Mouse (Mus musculus) midbrain, postnatal 0 days (tissue): Measurements from ENCODE around the gene Nol12. TPM values are rescaled to one million over a fixed set of nuclear protein-coding genes. Genes with fewer than 3 reads are reported as not detected.

Experiments
- ATAC-seq: fragments of 200-750 bp; cut with Nextera tagmentation; 2 replicates; pipeline ENCODE4 v1.8.0; 2017; ENCODE audit warnings: moderate number of reproducible peaks, mild to moderate bottlenecking, moderate TSS enrichment, moderate library complexity; ENCODE audit not compliant: low FRiP score
- DNase-seq: peaks from one replicate; pipeline ENCODE4 v3.0.0-alpha.2; 2015; ENCODE audit warnings: low spot score
- H3K27ac ChIP-seq: fragments of 300-500 bp; sonication (generic); 2 replicates; pipeline ENCODE4 v1.5.1; 2014; ENCODE audit warnings: low read depth, mild to moderate bottlenecking, low read length, mixed read lengths
- H3K27me3 ChIP-seq: fragments of 300-500 bp; sonication (generic); 2 replicates; pipeline ENCODE4 v1.6.1; 2014; ENCODE audit warnings: low read length, control low read depth, mixed read lengths; ENCODE audit not compliant: insufficient read depth
- H3K36me3 ChIP-seq: fragments of 300-500 bp; sonication (generic); 2 replicates; pipeline ENCODE4 v1.6.1; 2014; ENCODE audit warnings: low read length, control low read depth, mixed read lengths; ENCODE audit not compliant: insufficient read depth
- H3K4me1 ChIP-seq: fragments of 300-500 bp; sonication (generic); 2 replicates; pipeline ENCODE4 v1.6.1; 2014; ENCODE audit warnings: mild to moderate bottlenecking, control low read depth, antibody characterized with exemption, low read length, mixed read lengths; ENCODE audit not compliant: insufficient read depth
- H3K4me2 ChIP-seq: fragments of 300-500 bp; sonication (generic); 2 replicates; pipeline ENCODE4 v1.6.1; 2014; ENCODE audit warnings: low read depth, mild to moderate bottlenecking, low read length, mixed read lengths; ENCODE audit not compliant: poor library complexity, severe bottlenecking
- H3K4me3 ChIP-seq: fragments of 300-500 bp; sonication (generic); 2 replicates; pipeline ENCODE4 v1.5.1; 2014; ENCODE audit warnings: low read depth, mild to moderate bottlenecking, low read length, moderate library complexity
- H3K9ac ChIP-seq: fragments of 300-500 bp; sonication (generic); replicated peaks from 2 replicates; pipeline ENCODE4 v1.6.1; 2014; ENCODE audit warnings: mild to moderate bottlenecking, low read length, moderate library complexity, mixed read lengths; ENCODE audit not compliant: poor library complexity, severe bottlenecking
- H3K9me3 ChIP-seq: fragments of 300-500 bp; sonication (generic); 2 replicates; pipeline ENCODE4 v1.6.1; 2016; ENCODE audit warnings: low read length, control low read depth
- CTCF ChIP-seq: IDR thresholded peaks from 2 replicates; pipeline ENCODE4 v1.5.1; 2016; ENCODE audit warnings: antibody characterized with exemption, mild to moderate bottlenecking
- WGBS: fragments of 180-500 bp; shearing (Covaris S2); extraction: QIAGEN DNeasy Blood & Tissue Kit; methylation state at CpG from one replicate; pipeline ENCODE4 v1.1.7; 2014; 5-methylcytosine and 5-hydroxymethylcytosine counted together
- polyA plus RNA-seq: library from polyadenylated mRNA; unstranded; fragments of >200 nt; fragmentation: Nextera tagmentation; extraction: Ambion mirVana; gene quantifications from 2 replicates; pipeline ENCODE4 v1.2.1, GENCODE M21; 2015
- total RNA-seq: library from RNA; depleted of rRNA; stranded (reverse); fragments of >200 nt; gene quantifications from 2 replicates; pipeline ENCODE4 v1.2.3, GENCODE M21; 2014

Gene Nol12
- total and polyA plus RNA-seq, 2 experiments from 2014 or later = 8.1 to 64.0 TPM

DNA sequence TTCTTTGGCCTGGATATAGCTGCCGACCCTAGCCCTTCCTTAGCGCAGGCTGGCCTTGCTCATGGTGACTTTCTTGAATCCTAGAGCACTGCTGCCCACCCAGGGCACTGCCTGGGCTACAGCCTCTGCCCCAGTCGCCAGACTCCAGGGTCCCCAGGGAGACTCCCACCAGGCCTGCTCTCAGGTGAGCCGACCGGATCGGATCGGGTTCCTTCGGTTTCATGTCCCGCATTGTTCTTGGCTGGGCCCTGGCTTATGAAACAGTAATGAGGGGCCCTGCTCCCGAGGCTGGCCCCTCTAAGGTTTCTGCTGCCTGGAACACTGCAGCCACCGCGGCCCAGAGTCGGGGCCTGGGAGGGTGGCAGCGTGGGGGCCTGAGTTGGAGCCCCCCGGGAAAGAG, 22.3 kb downstream of the Nol12 start:
- Histone ChIP-seq H3K27ac (no peak overlapping the region), H3K9me3 (no peaks in the 10 kb centered on the region), H3K4me3 (no peak overlapping the region), H3K4me1 (no peaks in the 10 kb centered on the region), H3K27me3 (no peaks in the 10 kb centered on the region), H3K36me3 (peaks cover 42% of the 10 kb centered on the region), H3K9ac (no peak overlapping the region), H3K4me2 (no peak overlapping the region)
- DNase-seq = no peak
- no peak for TF ChIP-seq CTCF
- 80% methylated on average over 15 of the region's 15 CpGs for WGBS
- no peak for ATAC-seq

DNA sequence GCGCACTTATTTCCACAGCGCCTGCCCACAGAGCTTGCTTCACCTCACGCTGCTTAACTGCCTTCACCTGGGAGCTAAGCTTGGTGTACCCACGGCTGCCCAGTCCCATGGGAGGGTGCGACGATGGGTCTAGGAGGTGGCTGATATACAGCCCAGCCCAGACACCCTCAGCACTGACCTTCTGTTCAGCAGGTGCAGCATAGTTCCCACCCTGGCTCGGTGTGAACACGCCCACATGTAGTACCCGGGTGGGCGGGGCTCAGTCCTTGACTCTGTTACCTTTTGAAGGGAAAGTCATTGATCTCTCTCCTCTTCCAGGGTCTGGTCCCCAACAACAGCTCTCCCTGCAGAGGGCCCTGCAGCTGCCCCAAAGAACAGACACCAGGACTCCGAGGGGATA, 24.8 kb downstream of the Nol12 start:
- no peak for DNase-seq
- peaks cover 44% of the 10 kb centered on the region for H3K36me3 ChIP-seq
- no peaks in the 10 kb centered on the region for H3K4me1 ChIP-seq
- no peak overlapping the region for H3K27ac ChIP-seq
- TF ChIP-seq CTCF = no peak
- no peak for ATAC-seq
- H3K4me2 ChIP-seq = no peak overlapping the region
- no peak overlapping the region for H3K4me3 ChIP-seq
- WGBS = 94% methylated on average over 11 of the region's 11 CpGs
- no peaks in the 10 kb centered on the region for H3K9me3 ChIP-seq
- H3K9ac ChIP-seq = no peak overlapping the region
- no peaks in the 10 kb centered on the region for H3K27me3 ChIP-seq

DNA sequence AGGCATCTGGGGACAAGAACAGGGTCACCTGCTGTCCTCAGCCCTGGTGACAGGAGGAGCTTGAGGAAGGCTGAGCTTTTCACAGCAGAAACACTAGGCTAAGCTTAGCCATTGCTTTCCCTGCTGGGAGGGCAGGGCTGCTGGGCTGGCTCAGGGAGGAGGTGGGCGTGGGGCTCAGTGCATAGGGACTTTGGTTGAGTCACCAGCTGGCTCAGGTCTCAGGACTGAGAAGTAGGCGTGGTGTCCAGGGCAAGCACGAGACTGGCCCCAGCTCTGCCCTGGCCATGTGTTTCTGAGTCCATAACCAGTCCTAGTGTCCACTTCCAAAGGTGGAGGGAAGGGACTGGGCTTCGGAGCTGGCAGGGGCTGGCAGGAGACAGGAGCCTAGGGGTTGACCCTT, 25.4 kb downstream of the Nol12 start:
- H3K9me3 ChIP-seq = no peaks in the 10 kb centered on the region
- H3K4me3 ChIP-seq = no peak overlapping the region
- WGBS = 92% methylated on average over 4 of the region's 4 CpGs
- no peaks in the 10 kb centered on the region for H3K27me3 ChIP-seq
- no peak overlapping the region for H3K27ac ChIP-seq
- no peak overlapping the region for H3K9ac ChIP-seq
- DNase-seq (no peak), ATAC-seq (no peak)
- no peak overlapping the region for H3K4me2 ChIP-seq
- peaks cover 47% of the 10 kb centered on the region for H3K36me3 ChIP-seq
- H3K4me1 ChIP-seq = no peaks in the 10 kb centered on the region
- TF ChIP-seq CTCF = no peak

DNA sequence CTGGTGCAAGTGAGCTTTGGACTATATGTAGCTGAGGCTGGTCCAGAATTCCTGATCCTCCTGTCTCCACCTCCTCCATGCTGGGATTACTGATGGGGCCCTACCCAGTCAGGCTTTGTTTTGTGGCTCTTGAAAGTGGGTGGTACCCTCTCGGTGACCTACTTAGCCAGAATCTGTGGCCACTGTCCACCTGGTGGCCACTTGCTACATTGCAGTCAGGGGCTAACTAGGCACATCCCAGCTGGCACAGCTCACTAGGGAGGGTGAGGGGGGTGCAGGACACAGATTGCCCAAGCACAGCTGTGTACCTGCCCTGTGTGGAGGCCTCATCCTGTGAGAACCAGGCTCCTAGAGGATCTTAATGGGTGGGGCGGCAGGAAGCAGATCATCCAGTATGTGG, 28.2 kb downstream of the Nol12 start:
- peak; percentile 85 for TF ChIP-seq CTCF
- Histone ChIP-seq H3K9ac (no peak overlapping the region), H3K4me3 (no peak overlapping the region), H3K27me3 (no peaks in the 10 kb centered on the region), H3K27ac (peak overlapping the region; percentile 59), H3K4me2 (no peak overlapping the region), H3K36me3 (peaks cover 60% of the 10 kb centered on the region), H3K9me3 (no peaks in the 10 kb centered on the region), H3K4me1 (no peaks in the 10 kb centered on the region)
- 33% methylated on average over 2 of the region's 2 CpGs for WGBS
- peak; percentile 57; the same call in 1 of the 2 replicates for ATAC-seq
- DNase-seq = peak; percentile 79

DNA sequence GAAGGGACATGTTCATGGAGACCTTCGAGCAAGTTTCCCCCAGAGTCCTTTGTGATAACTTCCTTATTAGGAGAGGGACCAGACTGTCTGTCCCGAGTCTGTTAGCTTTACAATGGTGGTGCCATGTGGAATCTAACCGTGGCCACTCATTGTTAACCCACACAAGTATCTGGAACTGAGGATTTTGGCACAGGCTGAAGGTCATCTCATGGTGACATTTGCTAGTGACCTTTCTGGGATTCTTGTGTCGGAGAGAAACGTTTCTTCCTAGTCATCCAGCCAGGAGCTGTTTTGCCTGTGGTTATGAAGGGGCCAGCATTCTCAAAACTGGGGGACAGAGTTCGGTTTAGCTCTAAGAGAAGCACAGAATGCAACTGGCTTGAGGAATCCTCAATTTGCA, 36.9 kb downstream of the Nol12 start:
- H3K4me2 ChIP-seq = no peak overlapping the region
- no peak for TF ChIP-seq CTCF
- DNase-seq = no peak
- no peak overlapping the region for H3K27ac ChIP-seq
- H3K9ac ChIP-seq = no peak overlapping the region
- H3K4me3 ChIP-seq = no peak overlapping the region
- H3K36me3 ChIP-seq = peaks cover 32% of the 10 kb centered on the region
- H3K4me1 ChIP-seq = no peaks in the 10 kb centered on the region
- H3K27me3 ChIP-seq = no peaks in the 10 kb centered on the region
- WGBS = 61% methylated on average over 6 of the region's 6 CpGs
- no peaks in the 10 kb centered on the region for H3K9me3 ChIP-seq
- no peak for ATAC-seq

DNA sequence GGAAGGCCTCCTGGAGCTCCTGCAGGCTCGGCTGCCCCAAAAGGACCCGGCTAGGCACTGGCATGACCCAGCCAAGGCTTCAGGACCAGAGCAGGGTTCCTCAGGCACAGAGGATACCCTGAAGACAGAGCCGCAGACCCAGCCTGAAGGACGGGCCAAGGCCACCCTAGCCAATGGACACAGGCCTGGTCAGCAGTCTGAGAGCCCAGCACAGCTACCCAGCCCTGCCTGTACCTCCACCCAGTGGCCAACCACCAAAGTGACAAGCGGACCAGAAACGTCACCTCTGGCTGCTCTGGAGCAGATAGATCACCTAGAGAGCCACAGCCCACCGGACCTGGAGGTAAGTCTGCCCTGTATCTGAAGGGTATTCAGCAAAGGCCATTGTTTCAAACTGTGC, 39.2 kb downstream of the Nol12 start:
- Histone ChIP-seq H3K9ac (no peak overlapping the region), H3K4me1 (no peaks in the 10 kb centered on the region), H3K4me2 (no peak overlapping the region), H3K27me3 (no peaks in the 10 kb centered on the region), H3K36me3 (peaks cover 13% of the 10 kb centered on the region), H3K9me3 (no peaks in the 10 kb centered on the region), H3K4me3 (no peak overlapping the region), H3K27ac (no peak overlapping the region)
- DNase-seq (no peak), ATAC-seq (no peak; the same call in 1 of the 2 replicates)
- WGBS = 86% methylated on average over 7 of the region's 7 CpGs
- TF ChIP-seq CTCF = peak; percentile 52
